Mouse (Mus musculus) G1E (cell line): ENCODE results near the gene Sptbn4. TPM values are rescaled to one million over a fixed set of nuclear protein-coding genes. Genes with fewer than 3 reads are reported as not detected.
A peak's percentile ranks its signal among the peaks of the same experiment; 100 is the strongest.

Experiments used
- ATAC-seq: 2 replicates; pipeline ENCODE4 v1.8.0; 2016; ENCODE audit warnings: mild to moderate bottlenecking; ENCODE audit not compliant: insufficient number of reproducible peaks, poor library complexity, low FRiP score, severe bottlenecking; ENCODE audit errors: extremely low read depth
- DNase-seq: peaks from one replicate; pipeline ENCODE4 v3.0.0; 2012; ENCODE audit warnings: low spot score
- H3K27me3 ChIP-seq: 2 replicates; pipeline ENCODE4 v1.6.1; 2012; ENCODE audit warnings: mild to moderate bottlenecking, low read length, inconsistent platforms; ENCODE audit not compliant: insufficient read depth
- H3K36me3 ChIP-seq: replicated peaks from 2 replicates; pipeline ENCODE3; 2012; ENCODE audit warnings: mild to moderate bottlenecking, inconsistent platforms
- H3K4me1 ChIP-seq: 2 replicates; pipeline ENCODE4 v1.6.1; 2012; ENCODE audit warnings: low read depth, low read length, inconsistent platforms, mixed read lengths; ENCODE audit not compliant: insufficient read depth
- H3K4me3 ChIP-seq: 2 replicates; pipeline ENCODE4 v1.5.1; 2012; ENCODE audit warnings: low read depth, mild to moderate bottlenecking, inconsistent platforms, low read length, moderate library complexity, mixed read lengths
- H3K9me3 ChIP-seq: replicated peaks from 2 replicates; pipeline ENCODE4 v1.6.1; 2012; ENCODE audit warnings: inconsistent platforms
- CTCF ChIP-seq: IDR thresholded peaks from 2 replicates; pipeline ENCODE4 v1.5.1; 2012; ENCODE audit warnings: low read depth, low read length, inconsistent platforms, mixed read lengths
- GATA1 ChIP-seq: IDR thresholded peaks from 2 replicates; pipeline ENCODE4 v1.6.1; 2012; ENCODE audit warnings: borderline replicate concordance, low read length, inconsistent platforms, mixed read lengths
- GATA2 ChIP-seq: IDR thresholded peaks from 2 replicates; pipeline ENCODE4 v1.6.1; 2012; ENCODE audit warnings: low read depth, low read length, inconsistent platforms, borderline replicate concordance
- POLR2AphosphoS5 ChIP-seq: IDR thresholded peaks from 2 replicates; pipeline ENCODE4 v1.6.1; 2012; ENCODE audit warnings: low read depth, low read length, inconsistent platforms; ENCODE audit not compliant: insufficient replicate concordance
- TAL1 ChIP-seq: conservative IDR thresholded peaks from 2 replicates; pipeline ENCODE4 v1.6.1; 2012; ENCODE audit warnings: low read depth, low read length, inconsistent platforms, mixed read lengths
- polyA plus RNA-seq: library from polyadenylated mRNA; stranded (reverse); fragments of >175 nt; gene quantifications from 2 replicates; pipeline ENCODE4 v1.2.3, GENCODE M21; 2012
- total RNA-seq, 2 experiments: library from RNA; stranded (forward) in 1 of 2; stranded (reverse) in 1 of 2; fragments of 200-1000 nt in 1 of 2; fragments of >200 nt in 1 of 2; fragmentation: Nextera tagmentation in 1 of 2; gene quantifications; 2 replicates each; pipeline ENCODE4 v1.2.3; 2014 to 2017

Gene Sptbn4
- total and polyA plus RNA-seq, 3 experiments = 0.91 to 2.9 (median 1.2) TPM

DNA sequence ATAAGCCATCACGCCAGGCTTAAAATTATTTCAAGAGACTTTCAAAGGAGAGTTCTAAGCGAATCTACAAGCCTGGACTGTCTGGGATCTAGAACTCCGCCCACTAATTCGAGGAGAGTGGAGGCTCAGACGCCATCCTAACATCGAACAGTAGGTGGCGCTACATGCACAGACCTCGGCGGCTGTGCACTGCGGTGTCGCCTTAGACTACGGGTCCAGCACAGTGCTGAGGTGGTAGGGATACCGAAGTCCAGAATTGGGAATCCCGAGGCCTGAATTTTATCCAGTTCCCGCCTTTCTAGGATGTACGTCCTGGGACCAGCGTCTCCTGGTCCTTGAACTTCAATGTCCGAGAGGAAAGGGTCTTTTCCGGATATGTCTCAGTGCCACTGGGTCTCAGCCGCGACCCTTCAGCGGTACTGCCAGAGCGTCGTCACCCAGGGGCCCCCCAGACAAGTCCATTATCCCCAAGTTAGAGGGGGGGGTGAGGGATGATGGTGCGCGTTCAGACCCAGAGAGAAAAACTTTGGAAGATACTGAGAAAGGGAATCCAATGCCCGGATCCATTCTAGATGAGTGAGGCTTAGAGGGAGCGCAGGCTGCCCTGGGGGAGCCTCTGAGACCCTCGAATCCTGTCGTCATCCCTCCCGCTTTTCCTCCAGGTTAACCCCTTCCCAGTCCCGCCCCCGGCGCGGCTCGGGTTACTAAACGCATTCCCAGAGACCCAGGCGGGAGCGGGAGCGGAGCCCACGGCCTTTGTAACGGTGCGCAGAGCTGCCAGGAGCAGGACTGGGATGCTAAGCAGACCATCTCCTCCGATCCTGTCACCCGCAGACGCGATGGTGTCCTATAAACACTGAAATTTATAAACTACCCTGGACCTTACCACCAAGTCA, 111.3 kb downstream of the Sptbn4 start:
- no peak for TF ChIP-seq TAL1
- peak; percentile 84 for TF ChIP-seq CTCF
- H3K4me1 ChIP-seq = peaks cover 66% of the 10 kb centered on the region
- ATAC-seq (peak; percentile 63), DNase-seq (peak; percentile 78)
- H3K36me3 ChIP-seq = peaks cover 5% of the 10 kb centered on the region
- H3K4me3 ChIP-seq = peak overlapping the region; percentile 66; the same call in 1 of the 2 replicates
- no peaks in the 10 kb centered on the region for H3K9me3 ChIP-seq
- H3K27me3 ChIP-seq = peaks cover 77% of the 10 kb centered on the region

DNA sequence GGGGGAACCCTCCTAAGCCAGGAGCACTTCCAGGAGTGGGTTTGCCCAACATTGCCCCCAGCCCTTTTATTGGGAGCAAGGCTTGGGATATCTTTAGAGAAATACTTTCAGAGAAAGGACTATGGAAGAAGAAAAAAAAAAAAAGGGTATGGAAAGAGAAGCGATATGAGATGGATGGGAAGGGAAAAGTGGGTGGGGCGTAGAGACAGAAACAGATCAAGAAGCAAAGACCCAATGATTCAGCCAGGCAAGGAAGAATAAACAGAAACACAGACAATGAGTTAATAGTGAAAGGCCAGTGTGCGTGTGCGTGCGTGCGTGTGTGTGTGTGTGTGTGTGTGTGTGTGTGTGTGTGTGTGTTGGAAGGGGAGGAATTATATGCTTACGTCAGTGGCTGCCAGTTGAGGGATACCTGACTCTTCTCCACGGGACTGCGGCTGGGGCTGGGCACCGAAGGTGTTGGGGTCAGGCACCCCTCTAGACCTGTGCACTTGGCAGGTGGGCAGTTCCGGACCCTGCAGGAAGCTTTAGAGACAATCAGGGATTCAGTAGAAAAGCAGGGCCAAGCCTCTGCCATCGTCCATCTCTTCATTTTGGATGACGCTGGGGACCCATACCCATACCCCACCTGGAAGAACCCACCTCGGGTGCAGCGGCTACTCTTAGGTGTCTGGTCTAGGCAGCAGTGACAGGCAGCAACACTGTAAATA, 112.3 kb downstream of the Sptbn4 start:
- ATAC-seq = no peak
- TF ChIP-seq GATA1 = no peak
- no peak for TF ChIP-seq CTCF
- no peak for TF ChIP-seq POLR2AphosphoS5
- no peak for TF ChIP-seq TAL1
- TF ChIP-seq GATA2 = no peak
- peaks cover 82% of the 10 kb centered on the region for H3K27me3 ChIP-seq
- no peak overlapping the region for H3K4me3 ChIP-seq
- peaks cover 76% of the 10 kb centered on the region for H3K4me1 ChIP-seq
- no peaks in the 10 kb centered on the region for H3K9me3 ChIP-seq
- no peaks in the 10 kb centered on the region for H3K36me3 ChIP-seq
- DNase-seq = no peak

DNA sequence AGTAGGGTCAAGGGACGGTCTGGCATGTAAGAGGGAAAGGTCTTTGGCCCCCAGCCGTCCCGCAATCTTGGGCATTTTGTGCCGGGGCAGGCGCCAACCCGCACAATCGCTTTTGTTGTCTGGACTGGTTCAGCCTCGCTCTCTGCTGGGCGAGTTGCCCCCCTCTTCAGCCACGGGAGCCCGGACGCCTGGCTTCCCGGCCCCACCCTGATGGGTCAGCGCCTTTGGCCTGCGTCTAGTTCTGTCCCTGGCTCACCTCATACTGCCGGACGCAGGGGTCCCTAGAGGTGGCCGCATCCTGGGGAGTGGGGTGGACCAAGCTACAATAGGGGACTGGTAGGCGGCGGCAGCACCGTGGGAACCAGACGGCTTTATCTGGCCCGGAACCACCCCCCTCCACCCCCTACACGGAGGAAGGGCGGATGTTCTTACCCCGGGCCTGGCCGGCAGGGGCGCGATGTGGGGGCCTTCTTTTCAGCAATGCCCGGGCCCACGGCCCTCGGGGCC, 113.0 kb downstream of the Sptbn4 start:
- DNase-seq (no peak), ATAC-seq (no peak)
- no peaks in the 10 kb centered on the region for H3K9me3 ChIP-seq
- TF ChIP-seq TAL1 (no peak), CTCF (no peak), POLR2AphosphoS5 (no peak), GATA1 (no peak), GATA2 (no peak)
- peaks cover 83% of the 10 kb centered on the region for H3K4me1 ChIP-seq
- H3K27me3 ChIP-seq = peaks cover 87% of the 10 kb centered on the region
- no peak overlapping the region; the same call in 1 of the 2 replicates for H3K4me3 ChIP-seq
- H3K36me3 ChIP-seq = no peaks in the 10 kb centered on the region

DNA sequence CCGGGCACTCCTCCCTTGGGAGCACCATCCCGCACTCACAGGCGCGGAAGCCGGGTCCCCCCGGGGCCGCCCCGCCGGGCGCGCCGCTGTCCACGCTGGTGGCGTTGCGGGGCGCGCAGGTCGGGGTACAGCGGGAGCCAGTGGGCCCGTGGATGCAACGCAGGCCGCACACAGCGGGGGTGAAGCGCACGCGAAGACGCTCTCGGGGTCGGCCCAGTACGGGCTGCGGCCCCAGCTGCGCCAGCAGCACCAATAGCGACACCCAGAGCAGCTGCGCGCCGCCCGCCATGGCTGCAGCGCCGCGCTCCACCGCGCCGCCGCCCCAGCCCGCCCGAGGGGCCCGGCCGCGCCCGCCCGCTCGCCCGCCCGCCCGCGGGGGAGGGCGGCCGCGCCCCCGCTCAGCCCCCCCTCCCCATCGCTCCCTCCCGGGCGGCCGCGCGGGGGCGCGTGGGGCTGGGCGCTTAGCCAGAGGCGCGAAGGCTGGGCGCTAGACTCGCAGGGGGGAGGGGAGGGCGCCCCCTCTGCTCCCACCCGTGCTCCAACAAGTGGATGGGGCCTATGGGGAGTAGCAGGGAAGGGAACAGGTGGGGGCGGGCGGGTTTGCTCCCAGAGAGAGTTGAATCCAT, 114.1 kb downstream of the Sptbn4 start:
- ATAC-seq = no peak
- Histone ChIP-seq H3K36me3 (no peaks in the 10 kb centered on the region), H3K9me3 (no peaks in the 10 kb centered on the region), H3K27me3 (peaks cover 85% of the 10 kb centered on the region), H3K4me1 (peaks cover 91% of the 10 kb centered on the region), H3K4me3 (peak overlapping the region; percentile 68)
- DNase-seq = no peak
- TF ChIP-seq TAL1 = no peak
- no peak for TF ChIP-seq GATA2
- TF ChIP-seq CTCF = no peak
- TF ChIP-seq GATA1 = no peak
- TF ChIP-seq POLR2AphosphoS5 = no peak

DNA sequence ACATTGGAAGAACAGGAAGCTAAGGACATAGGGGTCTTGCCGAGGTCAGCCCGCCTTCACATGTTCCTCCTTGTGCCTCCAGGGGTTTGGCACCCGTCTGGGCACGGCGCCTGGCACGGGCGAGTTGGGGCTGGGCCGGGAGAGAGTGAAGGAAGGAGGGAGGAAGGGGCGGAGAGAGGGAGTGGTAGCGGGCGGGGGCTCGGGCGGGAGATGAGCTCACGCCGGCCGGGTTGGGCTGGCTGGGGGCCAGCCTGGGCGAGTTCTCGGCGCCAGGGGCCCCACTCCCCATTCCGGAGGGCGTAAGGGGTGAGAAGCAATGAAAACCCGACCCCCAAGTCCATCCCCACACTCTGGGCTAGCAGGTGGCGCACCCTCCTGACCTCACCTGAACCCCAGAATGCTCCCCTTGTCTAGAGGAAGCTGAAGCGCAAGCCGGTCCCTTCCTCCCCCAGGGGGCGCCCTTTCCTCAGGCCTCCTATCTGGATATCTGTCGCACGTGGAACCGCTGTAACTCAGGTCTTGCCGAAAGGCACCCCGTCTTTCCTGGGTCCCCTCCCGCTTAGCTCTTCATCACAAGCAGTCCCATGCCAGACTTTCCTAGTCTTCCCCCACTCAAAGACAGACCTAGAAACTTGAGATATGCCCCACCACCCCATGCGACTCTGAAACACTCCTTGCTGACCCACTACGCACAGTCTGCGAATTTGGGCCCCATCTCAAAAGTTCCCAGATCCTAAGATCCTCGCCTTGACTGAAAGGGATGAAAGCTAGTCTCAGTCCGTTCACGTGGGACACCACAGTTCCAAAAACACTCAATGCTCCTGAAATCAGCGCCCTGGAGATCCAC, 114.9 kb downstream of the Sptbn4 start:
- H3K27me3 ChIP-seq = peaks cover 82% of the 10 kb centered on the region

More for the DNA sequence above, 114.9 kb downstream of the Sptbn4 start:
- H3K9me3 ChIP-seq = no peaks in the 10 kb centered on the region
- H3K36me3 ChIP-seq = no peaks in the 10 kb centered on the region
- peak overlapping the region; percentile 68; the same call in 1 of the 2 replicates for H3K4me3 ChIP-seq
- ATAC-seq (peak; percentile 24; the same call in 1 of the 2 replicates), DNase-seq (peak; percentile 89)
- TF ChIP-seq GATA2 (no peak), TAL1 (no peak), GATA1 (no peak), POLR2AphosphoS5 (no peak), CTCF (peak; percentile 90)
- H3K4me1 ChIP-seq = peaks cover 90% of the 10 kb centered on the region
